In genomic region chr16:92856779-92857178, GRCm38 (mm10) we compare ENCODE assay signal across 16 mouse cellular contexts.
"Had no signal": no experiment of that assay in that cellular context is flagged by ENCODE, and none has a peak within 500 bp of the region (broad histone marks: within the 10 kb centered on the region; RNA-seq: fewer than 3 reads in every experiment).

No protein-coding gene starts in this region.

- H3K9ac ChIP-seq: neural tube, embryonic 13.5 days; neural tube, embryonic 15.5 days; stomach, embryonic 15.5 days had no signal

- H3K9me3 ChIP-seq: neural tube, embryonic 13.5 days; neural tube, embryonic 15.5 days; stomach, embryonic 15.5 days had no signal

- DNase-seq: retina, postnatal 1 day; right cerebral cortex, adult 18-20 months; right cerebral cortex, postnatal 14 days; right cerebral cortex, postnatal 25 days; right cerebral cortex, postnatal 4 days; spleen, adult 18-20 months; thymus, adult 18-20 months; thymus, adult 2 months; thymus, postnatal 14 days; thymus, postnatal 25 days; thymus, postnatal 36 days; thymus, postnatal 4 days had no signal

- H3K36me3 ChIP-seq: neural tube, embryonic 13.5 days; neural tube, embryonic 15.5 days; stomach, embryonic 15.5 days had no signal

- H3K27me3 ChIP-seq: neural tube, embryonic 13.5 days; neural tube, embryonic 15.5 days; stomach, embryonic 15.5 days had no signal

- H3K4me2 ChIP-seq: neural tube, embryonic 13.5 days; neural tube, embryonic 15.5 days; stomach, embryonic 15.5 days had no signal

- H3K4me1 ChIP-seq: neural tube, embryonic 13.5 days; neural tube, embryonic 15.5 days; stomach, embryonic 15.5 days had no signal

- H3K4me3 ChIP-seq: neural tube, embryonic 13.5 days; neural tube, embryonic 15.5 days; stomach, embryonic 15.5 days had no signal

- H3K27ac ChIP-seq: neural tube, embryonic 13.5 days; neural tube, embryonic 15.5 days; stomach, embryonic 15.5 days; stomach, postnatal 0 days had no signal
